Mouse (Mus musculus): Measurements from ENCODE around the gene Chchd6. TPM values are rescaled to one million over a fixed set of nuclear protein-coding genes. Genes with fewer than 3 reads are reported as not detected.
A peak's percentile ranks its signal among the peaks of the same experiment; 100 is the strongest.

The Chchd6 gene
- polyA plus RNA-seq, 1 experiment: 28.8 TPM

DNA sequence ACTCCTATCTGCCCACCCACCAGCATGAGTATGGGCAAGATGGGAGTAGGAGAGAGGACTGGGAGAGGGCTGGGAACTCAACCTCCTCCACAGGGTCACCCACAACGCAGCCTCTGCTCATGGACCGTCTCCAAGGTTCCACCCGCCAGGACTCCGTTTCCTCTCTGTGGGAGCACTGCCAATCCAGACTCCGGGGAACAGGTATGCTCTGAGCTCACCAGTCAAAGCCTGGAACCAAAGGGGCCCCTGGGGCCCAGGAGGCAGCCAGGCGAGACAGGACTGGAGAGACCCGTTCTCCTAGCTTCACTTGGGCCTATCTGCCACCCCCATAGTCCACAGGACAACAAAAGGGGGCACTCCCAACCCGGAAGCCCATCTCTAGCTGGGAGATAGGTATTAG lies 242.4 kb downstream of the Chchd6 start:
- TF ChIP-seq MYOD1 (IDR thresholded peaks at IDR 0.05; ENCODE audit: control insufficient read depth, insufficient read length, low read depth) (no peak), USF1 (IDR thresholded peaks at IDR 0.05; ENCODE audit: low read depth) (no peak), MAX (IDR thresholded peaks at IDR 0.05) (no peak), CEBPB (IDR thresholded peaks at IDR 0.05; ENCODE audit: low read depth) (no peak)
- no peak overlapping the region for H3ac ChIP-seq (ENCODE audit: control insufficient read depth, insufficient read length, low read depth)
- H3K27me3 ChIP-seq (ENCODE audit: control insufficient read depth, insufficient read depth, insufficient read length): no peaks in the 10 kb centered on the region
- H3K4me3 ChIP-seq (ENCODE audit: insufficient read depth, poor library complexity, severe bottlenecking): no peak overlapping the region
- H3K36me3 ChIP-seq (ENCODE audit: control insufficient read depth, insufficient read depth): peaks cover 67% of the 10 kb centered on the region
- peaks cover 79% of the 10 kb centered on the region for H3K79me3 ChIP-seq (ENCODE audit: low read depth)
- peaks cover 98% of the 10 kb centered on the region for H3K79me2 ChIP-seq (ENCODE audit: control insufficient read depth, insufficient read depth)

DNA sequence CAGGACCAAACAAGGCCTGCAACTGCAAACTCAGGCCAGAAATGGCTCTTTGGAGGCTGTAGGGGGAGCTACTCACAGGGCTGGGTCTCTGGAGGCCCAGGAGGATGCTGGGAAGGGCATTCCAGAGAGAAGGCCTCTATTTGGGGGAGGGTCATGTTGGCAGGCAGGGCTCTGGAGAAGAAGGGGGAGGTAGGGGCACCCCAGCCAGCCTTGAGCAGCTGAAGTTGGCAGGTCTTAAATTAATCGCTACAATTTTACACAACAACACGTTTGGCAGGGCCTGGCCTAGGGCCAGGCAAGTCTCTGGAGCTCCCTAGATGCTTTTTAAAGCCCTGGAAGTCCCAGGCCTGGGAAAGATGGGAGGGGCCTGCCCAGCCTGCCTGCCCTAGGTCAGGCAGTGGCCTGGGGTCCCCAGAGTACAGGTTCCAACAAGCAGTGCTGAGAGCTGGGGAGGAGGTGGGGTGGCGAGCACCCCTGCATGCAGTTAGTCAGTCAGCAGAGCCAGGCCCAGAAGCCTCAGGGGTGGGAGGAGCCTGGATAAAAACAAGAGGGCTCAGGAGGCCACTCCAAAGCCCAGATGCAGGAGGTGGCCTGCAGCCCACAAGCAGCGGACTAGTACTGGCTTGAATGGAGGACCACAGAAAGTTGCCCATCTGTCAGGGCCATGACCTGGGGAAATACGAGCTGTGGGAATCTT lies 243.9 kb downstream of the Chchd6 start:
- Histone ChIP-seq H3K36me3 (ENCODE audit: control insufficient read depth, insufficient read depth) (peaks cover 69% of the 10 kb centered on the region), H3K79me3 (ENCODE audit: low read depth) (peaks cover 77% of the 10 kb centered on the region), H3K27me3 (ENCODE audit: control insufficient read depth, insufficient read depth, insufficient read length) (no peaks in the 10 kb centered on the region), H3K79me2 (ENCODE audit: control insufficient read depth, insufficient read depth) (peaks cover 98% of the 10 kb centered on the region), H3K4me3 (ENCODE audit: insufficient read depth, poor library complexity, severe bottlenecking) (no peak overlapping the region), H3ac (ENCODE audit: control insufficient read depth, insufficient read length, low read depth) (no peak overlapping the region)
- TF ChIP-seq CTCF (IDR thresholded peaks at IDR 0.05; ENCODE audit: control insufficient read depth, insufficient read depth, insufficient read length): no peak
- TF ChIP-seq MYOG (IDR thresholded peaks at IDR 0.05; ENCODE audit: control insufficient read depth, extremely low read depth, insufficient read length): no peak

DNA sequence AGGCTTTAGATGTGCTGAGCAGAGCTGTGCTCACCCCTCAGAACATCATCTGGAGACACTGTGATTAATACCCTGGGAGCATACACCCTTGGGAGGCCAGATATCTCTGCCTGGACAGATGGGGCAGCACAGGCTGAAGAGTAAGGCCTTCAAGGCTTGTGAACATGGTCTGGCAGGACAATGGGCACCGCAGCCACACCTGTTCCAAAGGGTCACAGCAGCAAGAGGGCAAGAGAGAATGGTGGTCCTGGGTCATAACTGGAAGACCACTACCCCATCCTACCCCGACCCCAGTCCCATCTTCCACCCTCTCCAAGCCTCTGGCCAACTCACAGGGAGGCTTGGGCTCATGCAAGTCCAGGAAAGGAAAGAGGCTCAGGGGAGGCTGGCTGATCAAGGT lies 244.9 kb downstream of the Chchd6 start:
- H3K36me3 ChIP-seq (ENCODE audit: control insufficient read depth, insufficient read depth): peaks cover 59% of the 10 kb centered on the region
- no peak overlapping the region for H3ac ChIP-seq (ENCODE audit: control insufficient read depth, insufficient read length, low read depth)
- no peaks in the 10 kb centered on the region for H3K27me3 ChIP-seq (ENCODE audit: control insufficient read depth, insufficient read depth, insufficient read length)
- peaks cover 98% of the 10 kb centered on the region for H3K79me2 ChIP-seq (ENCODE audit: control insufficient read depth, insufficient read depth)
- no peak for TF ChIP-seq MYOG (IDR thresholded peaks at IDR 0.05; ENCODE audit: control insufficient read depth, extremely low read depth, insufficient read length)
- TF ChIP-seq CTCF (IDR thresholded peaks at IDR 0.05; ENCODE audit: control insufficient read depth, insufficient read depth, insufficient read length): no peak
- TF ChIP-seq MYOD1 (IDR thresholded peaks at IDR 0.05; ENCODE audit: control insufficient read depth, insufficient read length, low read depth): peak; percentile 38
- TF ChIP-seq USF1 (IDR thresholded peaks at IDR 0.05; ENCODE audit: low read depth): no peak
- H3K4me3 ChIP-seq (ENCODE audit: insufficient read depth, poor library complexity, severe bottlenecking): no peak overlapping the region
- H3K79me3 ChIP-seq (ENCODE audit: low read depth): peaks cover 67% of the 10 kb centered on the region

DNA sequence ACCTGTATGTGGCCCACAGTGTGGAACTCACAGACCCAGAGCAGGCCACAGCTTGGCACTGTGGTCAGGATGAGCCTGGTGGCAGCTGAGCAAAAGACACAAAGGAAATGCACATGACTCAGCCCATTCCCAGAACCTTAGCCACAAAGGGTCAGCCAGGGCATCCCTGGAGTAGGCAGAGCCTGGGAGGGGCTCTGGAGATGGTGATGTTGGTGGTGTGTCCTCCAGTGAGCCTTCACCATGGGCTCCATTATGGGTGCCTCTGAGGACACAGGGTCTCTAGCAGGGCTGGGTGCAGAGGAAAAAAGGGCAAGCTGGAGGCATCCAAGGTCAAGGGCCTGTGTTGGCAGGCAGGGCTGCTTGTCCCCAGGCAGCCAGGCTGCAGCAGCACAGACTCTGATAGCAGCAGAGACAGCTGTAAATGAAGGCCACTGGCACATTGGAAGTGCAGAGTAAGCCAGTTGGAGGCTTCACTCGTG lies 245.4 kb downstream of the Chchd6 start:
- H3K79me2 ChIP-seq (ENCODE audit: control insufficient read depth, insufficient read depth): peaks cover 94% of the 10 kb centered on the region
- H3K79me3 ChIP-seq (ENCODE audit: low read depth): peaks cover 63% of the 10 kb centered on the region
- H3ac ChIP-seq (ENCODE audit: control insufficient read depth, insufficient read length, low read depth): no peak overlapping the region
- TF ChIP-seq USF1 (IDR thresholded peaks at IDR 0.05; ENCODE audit: low read depth) (peak; percentile 29), MYOG (IDR thresholded peaks at IDR 0.05; ENCODE audit: control insufficient read depth, extremely low read depth, insufficient read length) (no peak), CEBPB (IDR thresholded peaks at IDR 0.05; ENCODE audit: low read depth) (no peak), MYOD1 (IDR thresholded peaks at IDR 0.05; ENCODE audit: control insufficient read depth, insufficient read length, low read depth) (peak; percentile 94), MAX (IDR thresholded peaks at IDR 0.05) (peak; percentile 84), CTCF (IDR thresholded peaks at IDR 0.05; ENCODE audit: control insufficient read depth, insufficient read depth, insufficient read length) (no peak), FOSL1 (IDR thresholded peaks at IDR 0.05; ENCODE audit: insufficient read depth, low read length, poor library complexity, severe bottlenecking) (peak; percentile 19)
- H3K36me3 ChIP-seq (ENCODE audit: control insufficient read depth, insufficient read depth): peaks cover 55% of the 10 kb centered on the region
- H3K27me3 ChIP-seq (ENCODE audit: control insufficient read depth, insufficient read depth, insufficient read length): no peaks in the 10 kb centered on the region
- no peak overlapping the region for H3K4me3 ChIP-seq (ENCODE audit: insufficient read depth, poor library complexity, severe bottlenecking)

DNA sequence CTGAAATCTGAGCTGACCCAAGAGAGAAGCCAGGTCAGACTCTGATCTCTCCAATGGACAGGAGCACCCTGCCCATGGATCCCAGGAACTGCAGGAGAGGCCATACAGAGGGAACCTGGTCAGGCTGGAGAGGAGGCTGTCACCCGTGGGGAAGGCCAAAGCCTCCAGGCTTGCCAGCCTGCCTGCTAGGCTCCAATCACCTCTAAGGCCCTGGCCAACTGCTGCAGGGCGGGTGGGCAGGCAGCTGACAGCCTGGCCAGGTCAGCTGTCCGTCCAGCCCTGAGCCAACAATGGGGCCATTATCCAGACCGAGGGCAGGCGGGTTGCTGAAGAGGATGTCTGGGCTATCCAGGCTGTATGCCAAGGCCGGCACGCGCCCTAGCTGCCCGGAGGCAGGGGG lies 247.1 kb downstream of the Chchd6 start:
- Histone ChIP-seq H3K27me3 (ENCODE audit: control insufficient read depth, insufficient read depth, insufficient read length) (no peaks in the 10 kb centered on the region), H3K36me3 (ENCODE audit: control insufficient read depth, insufficient read depth) (peaks cover 51% of the 10 kb centered on the region), H3K4me3 (ENCODE audit: insufficient read depth, poor library complexity, severe bottlenecking) (no peak overlapping the region), H3K79me2 (ENCODE audit: control insufficient read depth, insufficient read depth) (peaks cover 93% of the 10 kb centered on the region), H3ac (ENCODE audit: control insufficient read depth, insufficient read length, low read depth) (peak overlapping the region; percentile 35), H3K79me3 (ENCODE audit: low read depth) (peaks cover 63% of the 10 kb centered on the region)
- no peak for TF ChIP-seq MAX (IDR thresholded peaks at IDR 0.05)
- TF ChIP-seq MYOD1 (IDR thresholded peaks at IDR 0.05; ENCODE audit: control insufficient read depth, insufficient read length, low read depth): peak; percentile 75
- no peak for TF ChIP-seq FOSL1 (IDR thresholded peaks at IDR 0.05; ENCODE audit: insufficient read depth, low read length, poor library complexity, severe bottlenecking)
- no peak for TF ChIP-seq MYOG (IDR thresholded peaks at IDR 0.05; ENCODE audit: control insufficient read depth, extremely low read depth, insufficient read length)
- TF ChIP-seq CEBPB (IDR thresholded peaks at IDR 0.05; ENCODE audit: low read depth): no peak
- TF ChIP-seq USF1 (IDR thresholded peaks at IDR 0.05; ENCODE audit: low read depth): no peak
- no peak for TF ChIP-seq CTCF (IDR thresholded peaks at IDR 0.05; ENCODE audit: control insufficient read depth, insufficient read depth, insufficient read length)

DNA sequence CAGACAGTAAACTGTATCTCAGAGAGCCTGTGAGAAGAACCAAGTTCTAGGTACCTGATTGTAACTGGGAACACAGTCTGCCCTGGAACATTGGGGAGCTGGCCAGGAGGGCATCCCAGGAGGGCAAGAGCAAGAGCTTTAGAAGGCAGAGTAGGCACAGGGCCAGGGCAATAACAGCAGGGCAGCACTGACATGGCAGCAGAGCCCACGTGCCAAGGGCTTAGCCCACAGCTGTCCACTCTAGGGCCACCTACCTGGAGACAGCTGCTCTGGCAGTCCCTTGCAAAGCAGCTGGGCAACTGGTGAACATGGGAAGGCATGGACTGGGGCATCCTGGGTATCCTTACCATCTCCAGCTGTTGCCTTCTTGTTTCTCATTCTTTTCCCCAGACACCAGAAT lies 247.7 kb downstream of the Chchd6 start:
- Histone ChIP-seq H3K4me3 (ENCODE audit: insufficient read depth, poor library complexity, severe bottlenecking) (no peak overlapping the region), H3K27me3 (ENCODE audit: control insufficient read depth, insufficient read depth, insufficient read length) (no peaks in the 10 kb centered on the region), H3K36me3 (ENCODE audit: control insufficient read depth, insufficient read depth) (peaks cover 52% of the 10 kb centered on the region)

More for the DNA sequence above, 247.7 kb downstream of the Chchd6 start:
- no peak overlapping the region for H3ac ChIP-seq (ENCODE audit: control insufficient read depth, insufficient read length, low read depth)
- peaks cover 65% of the 10 kb centered on the region for H3K79me3 ChIP-seq (ENCODE audit: low read depth)
- TF ChIP-seq MYOG (IDR thresholded peaks at IDR 0.05; ENCODE audit: control insufficient read depth, extremely low read depth, insufficient read length) (no peak), MYOD1 (IDR thresholded peaks at IDR 0.05; ENCODE audit: control insufficient read depth, insufficient read length, low read depth) (peak; percentile 98), CEBPB (IDR thresholded peaks at IDR 0.05; ENCODE audit: low read depth) (no peak), MAX (IDR thresholded peaks at IDR 0.05) (no peak), CTCF (IDR thresholded peaks at IDR 0.05; ENCODE audit: control insufficient read depth, insufficient read depth, insufficient read length) (no peak), USF1 (IDR thresholded peaks at IDR 0.05; ENCODE audit: low read depth) (peak; percentile 11), FOSL1 (IDR thresholded peaks at IDR 0.05; ENCODE audit: insufficient read depth, low read length, poor library complexity, severe bottlenecking) (no peak)
- H3K79me2 ChIP-seq (ENCODE audit: control insufficient read depth, insufficient read depth): peaks cover 93% of the 10 kb centered on the region

Data from C2C12 (cell line).